Mouse (Mus musculus): ENCODE measurements around the gene Sfi1.
"Not testable (repeated sequence)": the region's sequence is repeated elsewhere in the genome, so short reads cannot be mapped to it uniquely, and the experiment has no call there.

DNA sequence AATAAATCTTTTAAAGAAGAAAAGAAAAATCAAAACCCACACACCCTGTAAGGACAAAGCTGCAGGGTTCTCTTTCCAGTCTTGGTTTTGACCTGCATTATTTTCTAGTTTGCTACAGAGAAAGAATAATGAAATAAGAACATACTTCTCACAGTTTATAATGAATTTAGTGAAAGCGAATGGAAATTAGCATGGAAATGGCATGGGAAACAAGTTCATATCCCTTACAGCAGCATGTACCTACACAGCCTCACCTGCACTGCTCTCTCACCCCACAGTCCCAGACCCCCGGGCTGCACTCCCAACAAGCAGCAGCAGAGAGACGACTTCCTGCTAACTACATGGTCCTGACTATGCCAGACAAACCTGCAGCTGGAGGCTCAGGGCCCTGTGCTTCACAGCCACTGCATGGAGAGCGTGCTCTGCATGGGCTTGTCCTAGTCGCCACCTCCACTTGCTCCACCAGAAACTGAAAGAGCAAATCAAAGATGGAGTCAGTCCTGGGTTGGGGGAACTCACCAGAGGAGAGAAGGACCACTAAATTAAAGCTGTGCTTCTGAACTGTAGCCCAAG lies 28.0 kb downstream of the Sfi1 start:
- TF ChIP-seq POLR2A (IDR thresholded peaks at IDR 0.05; ENCODE audit: borderline replicate concordance, extremely low read depth, insufficient read depth, insufficient read length, poor library complexity, severe bottlenecking); CTCF (IDR thresholded peaks at IDR 0.05; ENCODE audit: borderline replicate concordance, extremely low read depth, insufficient read depth, insufficient read length): not testable (repeated sequence)

Measured in brain, embryonic 14.5 days (tissue).